ENCODE assay signal across 29 mouse cellular contexts in the genomic region with DNA sequence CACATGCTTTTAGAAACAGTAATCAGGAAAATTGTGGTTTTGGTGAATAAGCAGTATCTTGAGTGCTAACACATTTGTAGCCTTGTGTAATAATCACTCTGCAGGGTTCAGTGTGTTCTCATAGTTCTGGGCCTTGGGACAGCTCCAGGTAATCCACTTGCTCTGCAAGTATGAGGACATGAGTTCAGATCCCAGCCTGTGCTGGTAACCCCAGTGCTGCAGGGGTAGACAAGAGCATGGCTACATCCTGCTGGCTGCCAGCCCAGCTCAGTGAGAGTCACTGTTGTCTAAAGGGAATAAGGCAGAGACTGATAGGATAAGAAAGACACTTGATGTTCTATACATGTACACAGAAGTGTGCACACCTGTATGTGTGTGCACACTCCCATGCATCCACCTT. TPM values are rescaled to one million over a fixed set of nuclear protein-coding genes. Genes with fewer than 3 reads are reported as not detected.
DNase-seq lines count a peak whose midpoint lies in the region; ATAC-seq and TF ChIP-seq lines count a peak whose summit lies in the region.
"Had no signal": no experiment of that assay in that cellular context is flagged by ENCODE, and none has a peak within 500 bp of the region (broad histone marks: within the 10 kb centered on the region; RNA-seq: fewer than 3 reads in every experiment).

No protein-coding gene starts in this region.

- peaks cover 7 to 8% of the 10 kb centered on the region in 2 experiments; a peak in 3 of 4 replicates for H3K4me1 ChIP-seq in MEL (ENCODE audit: control insufficient read depth in 1 of 2, insufficient read depth in 2 of 2, low read length in 2 of 2)
- H3K4me1 ChIP-seq: embryonic facial prominence, embryonic 12.5 days; forebrain, embryonic 10.5 days; forebrain, embryonic 13.5 days; hindbrain, embryonic 10.5 days had no signal

- TF ChIP-seq POLR2A in MEL (IDR thresholded peaks at IDR 0.05; ENCODE audit: control insufficient read depth in 1 of 2, insufficient read depth in 1 of 2, low read depth in 1 of 2, low read length in 2 of 2, poor library complexity in 1 of 2) = no peak

- no peaks in the 10 kb centered on the region for H3K27me3 ChIP-seq in MEL (ENCODE audit: control insufficient read depth in 1 of 2, insufficient read depth in 2 of 2, low read length in 2 of 2)
- H3K27me3 ChIP-seq: embryonic facial prominence, embryonic 12.5 days; embryonic facial prominence, embryonic 15.5 days; forebrain, embryonic 13.5 days; heart, embryonic 12.5 days; heart, embryonic 15.5 days; hindbrain, embryonic 13.5 days; intestine, embryonic 15.5 days; Patski had no signal

- H3K79me2 ChIP-seq in MEL (ENCODE audit: control insufficient read depth, insufficient read depth, low read length, poor library complexity) = no peaks in the 10 kb centered on the region

- H3K36me3 ChIP-seq in MEL (ENCODE audit: control insufficient read depth in 1 of 2, insufficient read depth in 2 of 2, low read length in 2 of 2) = peaks cover 0 to 4% of the 10 kb centered on the region in 2 experiments; a peak in 3 of 4 replicates
- H3K36me3 ChIP-seq: embryonic facial prominence, embryonic 15.5 days; heart, embryonic 15.5 days; intestine, embryonic 15.5 days had no signal

- no peak overlapping the region for H3K4me3 ChIP-seq in MEL (ENCODE audit: control insufficient read depth in 1 of 2, insufficient read depth in 1 of 2, low read depth in 2 of 2, low read length in 2 of 2)
- H3K4me3 ChIP-seq: embryonic facial prominence, embryonic 12.5 days; embryonic facial prominence, embryonic 15.5 days; forebrain, embryonic 10.5 days; forebrain, embryonic 13.5 days; heart, embryonic 12.5 days; heart, embryonic 15.5 days; hindbrain, embryonic 10.5 days; hindbrain, embryonic 13.5 days; intestine, embryonic 15.5 days had no signal

- no peak for TF ChIP-seq CTCF in MEL (IDR thresholded peaks at IDR 0.05 in 2 of 3, conservative IDR thresholded peaks at IDR 0.05 in 1 of 3; ENCODE audit: control insufficient read depth in 1 of 3, insufficient read depth in 1 of 3, low read depth in 2 of 3, low read length in 3 of 3, poor library complexity in 1 of 3, severe bottlenecking in 1 of 3)

- H3K27ac ChIP-seq in MEL (ENCODE audit: control insufficient read depth, low read depth, low read length) = no peak overlapping the region
- H3K27ac ChIP-seq: embryonic facial prominence, embryonic 12.5 days; embryonic facial prominence, embryonic 15.5 days; forebrain, embryonic 10.5 days; forebrain, embryonic 13.5 days; heart, embryonic 15.5 days; hindbrain, embryonic 10.5 days; hindbrain, embryonic 13.5 days; intestine, embryonic 15.5 days had no signal

- TF ChIP-seq EP300 in MEL (IDR thresholded peaks at IDR 0.05; ENCODE audit: low read depth in 1 of 2, low read length in 2 of 2) = no peak; a peak in 1 of 4 replicates

- DNase-seq in MEL (ENCODE audit: low read depth, low spot score) = peak; percentile 64
- peak; percentile 54 for DNase-seq in adipocyte (ENCODE audit: low spot score)
- DNase-seq in spleen, postnatal 14 days (ENCODE audit: low spot score in 2 of 2) = no peak
- no peak for DNase-seq in kidney, adult 11 months
- DNase-seq: adrenal gland, adult 2 months; adrenal gland, postnatal 14 days; B cell, adult 2 months; cerebellum, adult 11 months; cerebellum, adult 2 months; cerebellum, adult 9-11 months; cerebellum, postnatal 25 days; gastrocnemius, postnatal 10 days; heart, adult 11 months; heart, postnatal 10 days; heart, postnatal 36 days had no signal

- ATAC-seq in megakaryocyte progenitor cell, adult 5-6 weeks (replicated peaks; ENCODE audit: poor library complexity) = peak; percentile 60
- no peak for ATAC-seq in CD4-positive, CD25-positive, alpha-beta regulatory T cell, adult 4 months
- ATAC-seq: forebrain, embryonic 13.5 days; forebrain, embryonic 16.5 days; hindbrain, embryonic 16.5 days; Patski had no signal

- TF ChIP-seq RAD21 in MEL (IDR thresholded peaks at IDR 0.05; ENCODE audit: low read depth, low read length) = no peak

- no peak overlapping the region for H3K9ac ChIP-seq in MEL (ENCODE audit: control insufficient read depth, low read depth, low read length, poor library complexity, severe bottlenecking)
- H3K9ac ChIP-seq: embryonic facial prominence, embryonic 12.5 days; embryonic facial prominence, embryonic 15.5 days; forebrain, embryonic 13.5 days; heart, embryonic 12.5 days; heart, embryonic 15.5 days; hindbrain, embryonic 13.5 days; intestine, embryonic 15.5 days had no signal

- H3K9me3 ChIP-seq in MEL (replicated peaks; ENCODE audit: insufficient read depth, low read length) = no peaks in the 10 kb centered on the region
- H3K9me3 ChIP-seq: embryonic facial prominence, embryonic 12.5 days; embryonic facial prominence, embryonic 15.5 days; forebrain, embryonic 10.5 days; forebrain, embryonic 13.5 days; heart, embryonic 12.5 days; heart, embryonic 15.5 days; hindbrain, embryonic 10.5 days; hindbrain, embryonic 13.5 days; intestine, embryonic 15.5 days had no signal

TF ChIP-seq in MEL, 35 proteins besides CTCF, POLR2A, EP300 and RAD21:
- TF ChIP-seq SIN3A (IDR thresholded peaks at IDR 0.05; ENCODE audit: low read length) = no peak

RNA-seq across cellular contexts. Expression of a gene that starts 17.7 kb away (rescaled TPM):
- total RNA-seq in MEL (2012; rRNA removed) = 19.8 and 21.3 TPM in 2 replicates
- polyA plus RNA-seq in MEL (2012; ENCODE audit: insufficient read depth in 1 of 2, insufficient read length in 2 of 2, low read depth in 1 of 2, low replicate concordance in 2 of 2, missing spikeins in 1 of 2) = 10 to 100 TPM in 1 of 2 experiments, not detected in 1; 47.1 TPM
- 25.1 and 32.6 TPM in 2 replicates for total RNA-seq in megakaryocyte progenitor cell, adult 5-6 weeks (2015)
- 20.0 and 24.3 TPM in 2 replicates for total RNA-seq in megakaryocyte progenitor cell, adult 5-6 weeks (2017)
- polyA plus RNA-seq in CD4-positive, CD25-positive, alpha-beta regulatory T cell, adult 4 months (2017; shearing (Covaris generic)) = 1 to 10 TPM; 6.9 to 8.2 TPM

RNA-seq across cellular contexts. Expression of a gene that starts 35.4 kb away (rescaled TPM):
- total RNA-seq in MEL (2012; rRNA removed) = 138 and 172 TPM in 2 replicates
- 100 to 1,000 TPM; 128 to 219 TPM for polyA plus RNA-seq in MEL (2012; ENCODE audit: insufficient read depth in 1 of 2, insufficient read length in 2 of 2, low read depth in 1 of 2, low replicate concordance in 2 of 2, missing spikeins in 1 of 2)
- 46.7 and 48.2 TPM in 2 replicates for total RNA-seq in megakaryocyte progenitor cell, adult 5-6 weeks (2015)
- total RNA-seq in megakaryocyte progenitor cell, adult 5-6 weeks (2017) = 74.1 and 74.6 TPM in 2 replicates
- polyA plus RNA-seq in CD4-positive, CD25-positive, alpha-beta regulatory T cell, adult 4 months (2017; shearing (Covaris generic)) = 10 to 100 TPM; 43.5 to 65.7 TPM

Comparison
In these comparisons a context has a peak if more than half of its experiments do, and no peak if none do; other contexts are left out.
1. DNase-seq: peak in MEL (single experiment) and adipocyte (single experiment); none in spleen, postnatal 14 days (0 of 2) and kidney, adult 11 months (single experiment).